Mouse (Mus musculus): ENCODE data around the gene Fkbp5. TPM values are rescaled to one million over a fixed set of nuclear protein-coding genes. Genes with fewer than 3 reads are reported as not detected.
A peak's percentile ranks its signal among the peaks of the same experiment; 100 is the strongest.

The Fkbp5 gene
- total RNA-seq, 2 experiments from 2014 or later, result 52.5 to 126 TPM

DNA sequence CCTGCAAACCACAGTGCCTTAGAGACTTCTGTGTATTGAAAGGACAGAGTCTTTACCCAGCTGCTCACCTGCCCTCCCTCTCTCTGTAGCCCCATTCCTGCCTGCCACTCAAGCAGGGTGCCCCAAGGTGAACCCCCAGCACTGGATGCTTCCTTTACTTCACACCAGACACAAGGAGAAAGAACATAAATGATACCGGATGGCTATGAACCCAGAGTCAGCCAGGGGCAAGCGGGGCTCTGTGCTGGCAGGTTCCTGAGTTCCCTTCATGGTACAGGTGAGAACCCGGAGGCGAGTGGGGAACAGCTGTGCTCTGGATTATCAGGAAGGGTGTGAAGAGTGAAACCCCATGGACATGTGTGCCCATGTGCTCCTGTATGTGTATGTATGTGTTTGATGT lies 11.7 kb downstream of the Fkbp5 start:
- DNase-seq, result no peak

DNA sequence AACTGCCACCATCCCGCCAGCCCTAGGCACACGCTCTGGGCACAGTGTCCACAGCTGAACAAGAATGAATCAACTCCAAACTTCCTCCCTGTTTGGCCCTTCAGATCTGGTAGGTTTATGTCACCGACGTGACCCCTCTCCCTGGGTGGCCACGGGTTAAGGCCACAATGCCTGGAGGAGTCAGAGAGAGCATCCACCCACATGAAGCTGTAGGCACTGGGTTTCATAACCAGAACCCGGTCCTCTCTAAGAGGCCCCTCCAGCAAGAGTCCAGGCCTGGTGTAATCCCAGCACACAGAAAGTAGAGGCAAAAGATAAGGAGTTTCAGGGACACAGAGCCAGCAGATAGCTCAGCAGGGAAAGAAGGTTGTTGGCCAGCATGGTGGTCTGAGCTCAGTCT lies 13.1 kb downstream of the Fkbp5 start:
- DNase-seq, result no peak

DNA sequence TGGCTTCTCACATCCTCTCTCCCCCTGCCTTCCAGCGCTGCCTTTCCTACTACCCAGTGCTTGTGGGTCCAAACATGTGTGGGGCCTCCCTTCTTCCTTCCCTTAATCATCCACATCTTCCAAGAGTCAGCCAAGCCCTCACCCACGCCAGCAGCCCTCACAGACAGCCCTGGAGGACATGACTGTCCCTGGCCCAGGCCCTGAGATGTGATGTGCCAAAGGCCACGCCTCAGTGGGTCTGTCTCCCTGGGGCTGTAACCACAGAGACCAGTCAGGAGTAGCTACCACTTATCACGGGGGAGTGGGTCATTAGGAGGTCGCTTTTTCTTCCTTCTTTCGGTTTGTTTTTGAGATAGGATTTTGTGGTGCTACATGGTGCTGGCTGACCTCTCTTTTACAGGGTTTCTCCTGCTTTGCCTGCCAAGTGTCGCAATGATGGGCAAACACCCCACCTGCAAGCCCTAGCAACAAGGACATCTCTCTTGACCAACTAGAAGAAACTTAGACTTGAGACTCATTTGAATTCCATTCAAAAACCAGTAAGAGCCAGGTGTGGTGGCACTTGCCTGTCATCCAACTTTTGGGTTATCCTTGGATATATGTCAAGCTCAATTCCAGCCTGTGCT lies 15.0 kb downstream of the Fkbp5 start:
- no peak for DNase-seq

DNA sequence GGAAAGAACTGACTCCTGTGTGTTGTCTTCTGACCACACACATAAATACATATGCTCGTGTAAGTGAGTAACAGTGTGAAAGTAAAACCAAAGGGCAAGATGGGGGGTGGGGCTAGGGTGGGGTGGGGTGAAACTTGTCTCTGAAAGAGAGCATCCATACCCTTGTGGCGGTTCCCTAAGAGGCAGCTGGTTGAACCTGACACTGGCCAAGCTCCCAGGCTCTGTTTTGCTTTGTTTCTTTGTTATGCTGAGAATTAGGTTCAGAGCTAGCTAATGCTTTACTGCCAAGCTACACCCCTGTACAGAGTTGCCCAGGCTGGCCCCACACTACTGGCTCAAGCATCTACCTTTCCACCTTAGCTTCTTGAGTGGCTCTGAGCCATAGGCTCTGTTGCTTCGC lies 16.9 kb downstream of the Fkbp5 start:
- no peak for DNase-seq

DNA sequence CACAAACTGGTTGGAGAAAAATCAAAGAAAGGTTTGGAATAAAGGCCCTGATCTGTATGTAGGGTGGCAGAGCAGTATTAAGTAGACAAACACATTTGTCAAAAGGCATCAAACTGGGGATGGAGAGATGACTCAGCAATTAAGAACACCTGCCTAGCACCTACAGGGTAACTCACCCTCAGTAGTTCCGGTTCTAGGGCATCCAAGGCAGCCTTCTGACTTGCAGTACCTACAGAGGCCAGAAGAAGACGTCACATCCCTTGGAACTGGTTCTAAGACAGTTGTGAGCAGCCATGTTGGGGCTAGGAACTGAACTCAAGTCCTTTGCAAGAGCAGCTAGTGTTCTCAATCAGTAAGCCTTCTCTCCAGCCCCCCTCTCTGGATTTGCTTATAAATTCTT lies 18.1 kb downstream of the Fkbp5 start:
- no peak for DNase-seq

DNA sequence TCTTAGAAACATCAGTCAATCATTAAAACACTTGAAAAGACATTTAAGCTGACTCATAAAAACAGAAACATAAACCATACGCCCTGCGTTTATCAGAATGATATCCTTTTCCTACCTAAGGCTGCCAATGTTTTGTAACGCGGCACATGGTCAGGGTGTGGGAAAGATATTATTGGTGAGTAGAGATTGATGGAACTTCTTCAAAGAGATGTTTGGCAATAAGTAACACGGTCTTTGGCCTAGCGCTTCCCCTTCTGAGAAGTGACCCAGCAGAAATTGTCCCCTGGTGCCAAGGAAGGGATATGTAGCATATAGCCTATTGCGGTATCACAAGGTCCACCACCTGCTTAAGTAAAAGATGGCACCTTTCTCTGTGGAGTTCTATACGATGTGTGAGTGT lies 21.5 kb downstream of the Fkbp5 start:
- no peak for DNase-seq

DNA sequence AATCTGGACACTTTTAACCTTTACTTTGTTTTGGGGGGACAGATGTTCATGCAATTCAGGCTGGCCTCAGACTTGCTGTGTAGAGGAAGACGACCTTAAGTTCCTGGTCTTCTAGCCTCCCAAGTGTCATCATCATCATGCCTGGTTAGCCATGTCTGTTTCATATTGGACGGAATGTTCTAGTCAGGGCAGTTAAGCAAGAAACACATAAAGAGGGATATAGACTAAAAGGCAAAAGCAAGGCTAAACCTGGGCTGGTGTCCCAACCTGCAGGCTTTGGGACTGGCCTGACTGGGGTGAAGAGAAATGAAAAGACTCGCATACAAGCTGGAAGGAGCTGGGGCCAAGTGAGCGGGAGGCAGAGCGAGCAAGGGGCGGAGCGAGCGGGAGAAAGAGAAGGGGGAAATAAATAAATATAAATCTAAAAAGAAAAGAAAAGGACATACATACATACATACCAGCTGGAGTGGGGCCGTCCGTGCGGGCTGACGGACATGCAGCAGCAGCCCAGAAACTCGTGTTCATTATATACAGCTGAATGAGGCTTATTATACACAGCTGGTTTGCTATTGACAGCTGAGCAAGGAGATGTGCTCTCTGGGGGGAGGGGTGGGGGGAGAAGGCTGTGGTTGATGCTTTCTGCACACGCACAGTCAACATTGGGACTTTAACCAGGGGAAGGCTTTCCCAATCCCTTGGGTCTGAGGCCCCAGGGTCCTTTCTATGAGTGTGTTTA lies 26.1 kb downstream of the Fkbp5 start:
- DNase-seq, result no peak

DNA sequence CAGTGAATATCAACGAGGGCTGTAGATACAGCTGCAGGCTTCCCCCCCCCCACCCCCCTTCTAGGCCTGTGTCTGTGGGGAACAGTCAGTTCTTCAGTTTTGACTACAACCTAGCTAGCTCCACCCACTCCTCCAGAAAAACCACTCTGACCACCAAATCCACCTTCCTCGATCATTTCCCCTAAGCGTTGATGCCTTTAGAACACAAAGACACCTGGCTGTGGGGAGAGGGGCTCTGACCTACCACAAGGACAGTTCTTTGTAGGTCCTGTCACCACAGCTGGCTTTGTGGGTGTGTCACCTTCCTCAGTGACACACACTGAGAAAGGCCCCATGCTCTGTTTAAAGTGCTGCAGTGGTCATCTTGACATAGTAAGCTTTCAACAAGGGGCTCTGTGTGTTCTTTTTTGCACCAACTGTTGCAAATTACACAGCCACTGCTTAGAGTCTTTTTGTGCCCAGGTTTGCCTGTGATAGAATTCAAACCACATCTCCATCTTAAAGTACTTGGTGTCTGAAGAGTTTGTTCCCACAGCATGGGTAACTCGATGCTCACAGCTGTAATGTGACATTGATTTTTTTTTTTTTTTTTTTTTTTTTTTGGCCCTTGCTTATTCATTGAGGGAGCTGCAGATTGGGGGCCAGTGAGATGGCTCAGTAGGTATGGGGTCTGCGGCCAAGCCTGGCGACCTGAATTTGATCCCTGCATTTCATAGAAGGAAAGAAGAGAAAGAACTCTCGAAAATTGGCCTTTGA lies 28.9 kb downstream of the Fkbp5 start:
- no peak for DNase-seq

DNA sequence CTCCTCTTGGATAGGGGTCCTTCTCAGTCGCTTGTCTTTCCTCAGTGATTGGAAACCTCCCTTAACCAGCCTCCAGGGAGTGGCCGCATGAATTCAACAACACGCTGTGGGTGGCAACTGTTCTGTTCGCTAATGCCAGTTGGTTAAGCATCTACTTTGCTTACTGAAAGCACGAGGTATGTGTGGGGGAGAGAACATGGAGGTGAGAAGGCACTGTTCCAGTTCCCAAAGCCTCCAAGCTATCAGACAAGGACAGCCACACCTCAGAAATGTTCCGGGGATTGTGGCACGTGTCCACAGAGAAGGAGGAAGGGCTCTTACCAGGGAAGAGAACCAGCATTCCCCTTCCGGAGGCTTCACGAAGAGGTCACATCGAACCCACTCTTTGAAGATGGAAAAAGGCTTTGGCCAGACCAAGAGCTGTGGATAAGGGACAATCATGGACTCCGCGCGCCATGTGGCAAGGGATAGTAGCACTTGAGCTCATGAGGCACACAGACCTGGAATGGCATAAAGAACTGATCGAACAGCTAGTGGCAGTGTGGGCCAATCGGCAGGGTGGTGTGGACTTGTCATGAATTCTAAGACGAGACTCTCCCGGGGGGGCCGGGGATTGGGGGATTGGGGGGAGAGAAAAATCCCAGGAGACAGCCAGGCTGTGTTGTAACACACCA lies 29.6 kb downstream of the Fkbp5 start:
- DNase-seq, result no peak

DNA sequence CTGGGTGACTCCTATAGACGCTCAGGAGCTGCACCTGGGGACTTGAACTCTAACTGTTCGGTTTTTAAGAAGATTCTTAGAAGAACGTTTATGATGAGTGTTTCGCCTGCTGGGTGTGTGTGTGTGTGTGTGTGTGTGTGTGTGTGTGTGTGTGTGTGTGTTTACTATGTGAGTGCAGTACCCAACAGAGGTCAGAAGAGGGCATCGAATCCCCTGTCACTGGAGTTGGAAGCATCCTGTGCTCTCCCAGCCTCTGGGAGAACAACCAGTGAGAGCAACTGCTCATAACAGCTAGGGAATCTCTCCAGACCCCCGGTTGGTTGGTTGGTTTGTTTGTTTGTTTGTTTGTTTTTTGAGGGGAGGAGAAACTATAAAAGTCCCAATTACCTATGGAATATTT lies 30.6 kb downstream of the Fkbp5 start:
- DNase-seq, result no peak

DNA sequence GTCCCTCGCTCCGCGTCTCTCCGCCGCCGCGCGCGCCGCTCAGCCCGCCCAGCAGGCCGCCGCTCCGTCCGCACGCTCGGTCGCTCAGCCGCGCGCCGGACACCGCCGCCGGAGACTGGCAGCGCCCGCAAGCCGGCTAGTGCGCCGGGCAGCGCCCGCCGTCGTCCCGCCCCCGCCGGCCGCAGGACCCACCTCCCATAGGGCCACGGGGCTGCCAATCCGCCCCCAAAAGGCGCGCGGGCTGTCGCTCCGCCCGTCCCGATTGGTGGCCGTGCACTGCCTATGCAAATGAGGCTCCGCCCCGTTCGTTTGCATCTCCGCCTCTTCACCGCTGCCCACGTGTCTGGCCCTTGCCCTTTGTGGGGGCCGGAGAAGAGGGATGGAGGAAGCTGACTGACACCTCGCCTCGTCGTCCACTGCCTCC lies 31.3 kb downstream of the Fkbp5 start:
- DNase-seq, result peak; percentile 99

DNA sequence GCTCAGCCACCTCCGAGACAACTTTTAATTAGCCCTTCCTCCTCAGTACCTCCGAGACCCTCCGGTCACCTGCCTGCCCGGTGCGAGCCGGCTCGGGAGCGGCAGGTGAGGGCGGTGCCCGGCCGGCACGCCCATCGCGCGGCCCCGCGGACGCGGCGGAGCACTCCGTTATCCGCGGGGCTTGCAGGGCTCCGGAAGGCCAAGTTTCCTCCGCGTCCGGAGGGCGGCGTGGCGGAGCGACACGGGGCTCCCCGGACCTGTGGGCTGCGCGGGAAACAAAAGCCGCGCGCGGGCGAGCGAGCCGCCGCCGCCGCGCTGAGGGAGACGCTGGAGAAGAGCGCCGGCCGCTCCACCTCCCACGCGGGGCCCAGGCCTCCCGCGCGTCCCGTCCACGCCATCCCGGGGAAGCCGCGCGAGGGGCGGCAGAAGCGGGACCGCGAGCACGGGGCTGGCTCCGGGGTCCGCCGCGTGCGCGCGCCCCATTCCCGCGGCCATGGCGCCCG lies 31.8 kb downstream of the Fkbp5 start:
- DNase-seq, result peak; percentile 58 to 72

DNA sequence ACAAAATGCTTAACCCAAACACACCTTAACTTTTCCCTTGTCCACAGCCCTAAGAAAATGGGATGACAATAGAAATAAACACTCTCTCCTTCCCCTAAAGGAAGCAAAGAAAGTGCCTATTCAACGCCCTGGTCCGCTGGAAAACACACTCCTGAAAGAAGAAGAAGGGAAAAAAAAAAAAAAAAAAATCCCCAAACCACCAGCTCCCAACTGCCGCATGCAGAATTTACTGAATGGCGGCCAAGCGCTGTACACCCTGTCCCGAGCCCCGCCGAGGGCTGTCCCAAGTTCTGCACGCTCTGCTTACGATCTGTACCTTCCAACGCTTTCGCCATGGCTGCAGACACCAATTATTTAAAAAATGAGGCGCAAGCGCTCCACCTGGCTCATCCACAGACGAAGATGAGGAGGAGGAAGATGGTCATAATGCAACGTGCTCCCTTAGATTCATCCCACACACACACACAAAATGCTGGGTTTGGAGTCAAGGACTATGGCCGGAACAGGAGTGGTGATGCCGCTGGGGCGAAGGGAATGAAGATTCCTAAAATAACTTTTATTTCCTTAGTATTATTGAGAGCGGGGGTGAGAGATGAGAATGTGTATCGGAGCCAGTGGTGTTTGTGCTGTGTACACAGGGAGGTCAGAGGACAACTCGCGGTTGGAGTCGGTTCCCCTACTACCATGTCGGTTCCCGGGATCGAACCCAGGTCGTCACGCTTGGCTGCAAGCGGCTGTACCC lies 32.5 kb downstream of the Fkbp5 start:
- peak; percentile 40 to 56 for DNase-seq

DNA sequence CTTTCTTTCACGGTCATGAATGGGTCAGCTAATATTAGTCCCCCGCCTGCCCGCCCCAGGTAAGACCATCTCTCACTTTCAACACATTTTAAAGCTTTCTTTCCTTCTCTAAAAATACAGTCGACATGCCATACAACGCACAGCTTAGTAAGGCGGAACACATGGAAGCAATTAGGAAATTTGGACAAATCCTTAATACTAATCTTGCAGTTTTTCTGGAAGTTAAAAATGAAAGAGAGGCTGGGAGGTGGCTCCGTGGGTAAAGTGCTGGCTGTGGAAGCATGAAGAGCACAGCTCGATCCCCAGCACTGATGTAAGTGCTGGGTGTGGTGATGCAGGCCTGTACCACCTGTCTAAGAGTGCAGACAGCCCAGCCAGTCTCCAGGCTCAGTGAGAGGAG lies 39.9 kb downstream of the Fkbp5 start:
- no peak for DNase-seq

DNA sequence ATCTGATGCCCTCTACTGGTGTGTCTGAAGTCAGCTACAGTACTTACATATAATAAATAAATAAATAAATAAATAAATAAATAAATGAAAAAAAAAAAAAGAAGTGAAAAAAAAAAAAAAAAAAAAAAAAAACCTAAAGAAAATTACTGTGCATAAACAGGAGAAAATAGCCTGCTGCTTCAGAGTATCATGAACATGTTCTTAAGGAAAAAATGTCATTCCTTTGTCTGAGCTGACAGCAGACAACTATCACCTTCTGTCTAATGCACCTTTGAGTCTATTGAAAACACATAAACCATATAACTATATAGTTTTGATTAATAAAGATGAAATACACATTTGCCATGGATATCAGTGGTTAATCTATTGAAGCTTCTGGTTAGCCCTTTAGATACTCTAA lies 40.9 kb downstream of the Fkbp5 start:
- DNase-seq, result no peak

DNA sequence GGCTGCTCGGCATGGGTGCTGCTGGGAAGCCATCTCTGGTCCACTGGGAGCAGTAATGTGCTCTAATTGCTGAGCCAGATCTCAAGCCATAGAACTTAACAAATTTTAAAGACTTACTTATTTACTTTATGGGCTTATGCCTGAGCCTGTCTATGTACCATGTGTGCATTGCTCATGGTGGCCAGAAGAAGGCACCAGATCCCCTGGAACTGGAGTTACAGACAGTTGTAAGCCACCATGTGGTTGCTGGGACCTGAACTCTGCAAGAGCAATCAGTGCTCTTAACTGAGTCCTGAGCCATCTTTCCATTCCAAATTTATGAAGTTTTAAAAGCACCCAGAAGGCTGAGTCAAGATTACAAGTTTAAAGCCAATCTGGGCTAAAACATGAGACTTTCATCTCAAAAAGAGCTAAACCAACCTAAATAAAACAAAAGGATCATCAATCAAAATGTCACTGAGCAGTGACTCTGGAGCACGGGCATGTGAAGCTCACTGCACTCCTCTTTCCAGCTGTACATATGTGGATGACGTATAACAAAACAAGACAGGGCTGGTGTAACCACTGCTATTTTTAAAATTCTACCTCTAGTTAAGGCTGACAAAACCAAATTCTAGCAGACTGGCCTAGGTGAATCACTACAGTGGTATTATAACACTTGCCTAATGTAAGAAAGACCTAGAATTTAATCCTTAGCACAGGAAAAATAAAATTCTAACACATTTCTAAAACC lies 41.6 kb downstream of the Fkbp5 start:
- DNase-seq, result no peak

DNA sequence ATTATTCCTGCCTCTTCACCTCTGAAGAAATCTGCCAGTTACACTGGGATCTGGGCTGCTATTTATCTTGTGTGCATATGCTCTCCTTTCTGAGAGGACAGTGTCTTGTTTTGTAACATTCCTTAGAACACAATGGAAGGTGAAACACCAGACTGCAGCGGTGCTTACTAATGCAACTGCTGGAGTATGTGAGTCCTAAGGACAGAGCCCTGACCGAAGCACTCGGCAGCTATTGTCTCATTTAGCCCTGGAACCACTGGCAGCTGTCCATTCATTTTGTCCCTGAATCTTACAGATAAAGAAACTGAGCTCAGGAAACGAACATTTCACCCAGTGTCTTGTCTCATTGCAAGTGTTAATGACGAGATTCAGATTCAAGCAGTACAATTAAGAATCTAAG lies 44.6 kb downstream of the Fkbp5 start:
- DNase-seq, result peak; percentile 65 to 67

DNA sequence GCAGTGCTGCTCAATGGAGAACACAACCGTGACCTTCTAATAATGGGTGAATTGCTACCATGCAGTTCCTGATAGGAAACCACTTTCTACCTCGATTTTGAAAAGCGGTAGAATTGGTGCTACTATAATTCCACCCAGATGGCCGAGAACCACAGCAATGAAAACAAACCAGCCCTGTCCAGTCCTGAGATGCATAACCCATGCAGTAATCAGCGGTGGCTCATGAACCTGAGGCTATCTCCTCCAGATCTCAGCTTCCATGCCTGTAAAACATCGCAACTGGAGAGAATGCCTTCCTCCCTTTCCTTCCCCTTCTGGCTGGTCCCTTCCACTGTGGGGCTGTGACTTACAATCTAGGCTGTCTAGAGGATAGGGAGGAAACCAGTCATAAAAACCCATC lies 46.5 kb downstream of the Fkbp5 start:
- DNase-seq, result no peak

DNA sequence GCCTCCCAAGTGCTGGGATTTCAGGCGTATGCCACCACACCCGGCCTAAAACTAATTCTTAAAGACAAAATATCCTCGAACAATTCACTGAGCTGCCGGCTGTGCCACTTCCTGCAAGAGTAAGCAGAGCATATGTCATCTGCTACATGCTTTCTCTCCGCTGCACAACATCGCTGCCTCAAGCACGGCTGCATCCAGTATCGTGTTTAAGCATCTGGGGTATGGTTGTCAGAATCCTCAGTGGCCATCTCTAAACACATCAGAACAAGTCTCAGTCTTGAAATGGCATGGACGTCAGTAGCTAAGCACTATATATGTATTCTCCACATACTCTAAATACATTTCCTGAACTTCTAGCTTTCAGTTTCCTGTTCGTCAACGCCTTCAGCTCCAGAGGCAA lies 49.6 kb downstream of the Fkbp5 start:
- no peak for DNase-seq

DNA sequence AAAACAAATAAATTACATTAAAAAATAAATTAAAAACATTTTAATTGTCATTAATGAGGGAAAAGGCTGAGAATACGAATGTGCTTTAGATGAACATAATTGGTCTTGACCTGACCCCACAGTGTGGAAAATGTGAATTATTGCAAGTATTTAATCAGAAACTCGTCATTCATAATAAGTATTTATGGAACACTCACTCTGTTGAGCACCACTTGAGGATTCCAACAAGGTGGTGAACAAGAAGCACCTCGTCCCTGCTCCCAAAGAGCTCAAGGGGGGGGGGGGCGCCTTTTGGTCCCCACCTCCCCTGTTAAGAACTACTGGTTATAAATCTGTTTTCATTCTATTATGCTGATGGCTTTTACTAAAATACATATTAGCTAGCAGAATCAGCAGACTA lies 51.4 kb downstream of the Fkbp5 start:
- DNase-seq, result no peak

All from adrenal gland, postnatal 36 days (tissue).